8 mouse cellular contexts compared by ENCODE assay signal in genomic region chr10:93611419-93612007, GRCm38 (mm10). TPM values are rescaled to one million over a fixed set of nuclear protein-coding genes. Genes with fewer than 3 reads are reported as not detected.
DNase-seq lines count a peak whose midpoint lies in the region; ATAC-seq and TF ChIP-seq lines count a peak whose summit lies in the region.
"Had no signal": no experiment of that assay in that cellular context is flagged by ENCODE, and none has a peak within 500 bp of the region (broad histone marks: within the 10 kb centered on the region; RNA-seq: fewer than 3 reads in every experiment).

No protein-coding gene starts in this region.

- peak; percentile 35 for DNase-seq in right cerebral cortex, adult 18-20 months
- no peak for DNase-seq in right cerebral cortex, postnatal 36 days (ENCODE audit: low spot score in 2 of 2)
- DNase-seq in embryonic facial prominence, embryonic 11.5 days (ENCODE audit: low spot score) = peak; percentile 81
- DNase-seq in hindbrain, postnatal 0 days (ENCODE audit: low spot score) = peak; percentile 86
- DNase-seq in lung, adult 2 months = peak; percentile 18
- peak; percentile 13 for DNase-seq in right cerebral cortex, postnatal 25 days
- DNase-seq: liver, embryonic 13.5 days had no signal

- TF ChIP-seq POLR2A in bone marrow macrophage, adult 2 months (IDR thresholded peaks at IDR 0.05; ENCODE audit: borderline replicate concordance, low read depth, low read length) = no peak
- no peak for TF ChIP-seq POLR2A in lung, adult 2 months (IDR thresholded peaks at IDR 0.05; ENCODE audit: borderline replicate concordance, extremely low read depth, low read depth, low read length)

- no peaks in the 10 kb centered on the region for H3K36me3 ChIP-seq in embryonic facial prominence, embryonic 11.5 days (replicated peaks; ENCODE audit: control insufficient read depth, insufficient read depth, low read depth, low read length)
- H3K36me3 ChIP-seq in hindbrain, postnatal 0 days (ENCODE audit: insufficient read depth, low read length) = no peaks in the 10 kb centered on the region
- H3K36me3 ChIP-seq: liver, embryonic 13.5 days had no signal

- no peak overlapping the region for H3K4me2 ChIP-seq in embryonic facial prominence, embryonic 11.5 days (ENCODE audit: low read depth, low read length)
- H3K4me2 ChIP-seq in hindbrain, postnatal 0 days (ENCODE audit: low read depth, low read length) = peak overlapping the region; percentile 43
- H3K4me2 ChIP-seq: liver, embryonic 13.5 days had no signal

- 45% methylated on average over 18 of the region's 18 CpGs for WGBS in embryonic facial prominence, embryonic 11.5 days
- WGBS in hindbrain, postnatal 0 days = 40% methylated on average over 18 of the region's 18 CpGs
- 42% methylated on average over 18 of the region's 18 CpGs for WGBS in lung, adult 2 months

- H3K9ac ChIP-seq in embryonic facial prominence, embryonic 11.5 days (replicated peaks; ENCODE audit: low read length) = no peak overlapping the region
- H3K9ac ChIP-seq in hindbrain, postnatal 0 days (replicated peaks; ENCODE audit: low read length) = no peak overlapping the region
- H3K9ac ChIP-seq: liver, embryonic 13.5 days had no signal

- no peak overlapping the region for H3K4me3 ChIP-seq in bone marrow macrophage, adult 2 months (ENCODE audit: insufficient read depth, low read length)
- H3K4me3 ChIP-seq in embryonic facial prominence, embryonic 11.5 days (ENCODE audit: low read depth, low read length) = no peak overlapping the region
- H3K4me3 ChIP-seq in hindbrain, postnatal 0 days (ENCODE audit: low read length) = peak overlapping the region; percentile 18; the same call in 1 of the 2 replicates
- H3K4me3 ChIP-seq in lung, adult 2 months (replicated peaks; ENCODE audit: extremely low read depth, low read depth, low read length) = no peak overlapping the region
- H3K4me3 ChIP-seq: liver, embryonic 13.5 days had no signal

- peak; percentile 12; the same call in 1 of the 2 replicates for TF ChIP-seq CTCF in bone marrow macrophage, adult 2 months (IDR thresholded peaks at IDR 0.05; ENCODE audit: low read depth, low read length)
- TF ChIP-seq CTCF in hindbrain, postnatal 0 days (IDR thresholded peaks at IDR 0.05; ENCODE audit: low read depth) = peak; percentile 92
- TF ChIP-seq CTCF in lung, adult 2 months (IDR thresholded peaks at IDR 0.05; ENCODE audit: insufficient read depth, low read length) = peak; percentile 76

- H3K4me1 ChIP-seq in bone marrow macrophage, adult 2 months (ENCODE audit: control insufficient read depth, insufficient read depth, low read length) = no peaks in the 10 kb centered on the region
- no peaks in the 10 kb centered on the region for H3K4me1 ChIP-seq in embryonic facial prominence, embryonic 11.5 days (ENCODE audit: control insufficient read depth, insufficient read depth, low read length)
- no peaks in the 10 kb centered on the region for H3K4me1 ChIP-seq in hindbrain, postnatal 0 days (ENCODE audit: insufficient read depth, low read length)
- no peaks in the 10 kb centered on the region for H3K4me1 ChIP-seq in lung, adult 2 months (ENCODE audit: control insufficient read depth, insufficient read depth, low read length)

- no peaks in the 10 kb centered on the region for H3K27me3 ChIP-seq in embryonic facial prominence, embryonic 11.5 days (ENCODE audit: control insufficient read depth, insufficient read depth, low read length)
- H3K27me3 ChIP-seq in hindbrain, postnatal 0 days (ENCODE audit: insufficient read depth, low read length) = no peaks in the 10 kb centered on the region
- H3K27me3 ChIP-seq: liver, embryonic 13.5 days had no signal

- no peaks in the 10 kb centered on the region for H3K9me3 ChIP-seq in embryonic facial prominence, embryonic 11.5 days (replicated peaks; ENCODE audit: control insufficient read depth, low read length)
- H3K9me3 ChIP-seq in hindbrain, postnatal 0 days (ENCODE audit: low read length) = 0 out of 2 replicates have a peak, but pooled peaks cover 2% of the 10 kb centered on the region
- H3K9me3 ChIP-seq: liver, embryonic 13.5 days had no signal

- no peak overlapping the region for H3K27ac ChIP-seq in bone marrow macrophage, adult 2 months (ENCODE audit: insufficient read depth, low read depth, low read length)
- H3K27ac ChIP-seq in embryonic facial prominence, embryonic 11.5 days (replicated peaks; ENCODE audit: low read depth, low read length) = no peak overlapping the region
- H3K27ac ChIP-seq in hindbrain, postnatal 0 days = no peak overlapping the region
- H3K27ac ChIP-seq: liver, embryonic 13.5 days had no signal

- no peak for ATAC-seq in embryonic facial prominence, embryonic 11.5 days (replicated peaks; ENCODE audit: insufficient number of reproducible peaks, low FRiP score, low TSS enrichment, low read depth)
- ATAC-seq in hindbrain, postnatal 0 days = peak; percentile 72

RNA-seq across cellular contexts. Expression of gene Snrpf, which starts 22.0 kb away (rescaled TPM):
- polyA plus RNA-seq in bone marrow macrophage, adult 2 months (2012; ENCODE audit: insufficient read depth, insufficient read length, missing spikeins) = 14.2 and 21.9 TPM in 2 replicates
- 137 and 140 TPM in 2 replicates for polyA plus RNA-seq in embryonic facial prominence, embryonic 11.5 days (2014; fragmentation: Nextera tagmentation; extraction: Ambion mirVana)
- 20.1 and 26.2 TPM in 2 replicates for total RNA-seq in hindbrain, postnatal 0 days (2014; rRNA removed)
- polyA plus RNA-seq in hindbrain, postnatal 0 days (2015; fragmentation: Nextera tagmentation; extraction: Ambion mirVana) = 65.2 and 65.8 TPM in 2 replicates
- polyA plus RNA-seq in lung, adult 2 months (2012; rRNA removed) = 26.2 and 43.0 TPM in 2 replicates

RNA-seq across cellular contexts. Expression of gene Ntn4, which starts 29.0 kb away (rescaled TPM):
- 0.20 TPM in 1 of 2 replicates, not detected in the other for polyA plus RNA-seq in bone marrow macrophage, adult 2 months (2012; ENCODE audit: insufficient read depth, insufficient read length, missing spikeins)
- polyA plus RNA-seq in embryonic facial prominence, embryonic 11.5 days (2014; fragmentation: Nextera tagmentation; extraction: Ambion mirVana) = 0.17 and 0.50 TPM in 2 replicates
- 13.1 and 26.4 TPM in 2 replicates for total RNA-seq in hindbrain, postnatal 0 days (2014; rRNA removed)
- 0.99 and 1.2 TPM in 2 replicates for polyA plus RNA-seq in hindbrain, postnatal 0 days (2015; fragmentation: Nextera tagmentation; extraction: Ambion mirVana)
- polyA plus RNA-seq in lung, adult 2 months (2012; rRNA removed) = 46.6 and 54.4 TPM in 2 replicates

Comparison
In these comparisons a context has a peak if more than half of its experiments do, and no peak if none do; other contexts are left out.
1. DNase-seq: peak in right cerebral cortex, adult 18-20 months (single experiment), embryonic facial prominence, embryonic 11.5 days (single experiment), hindbrain, postnatal 0 days (single experiment), lung, adult 2 months (single experiment) and right cerebral cortex, postnatal 25 days (single experiment); none in right cerebral cortex, postnatal 36 days (0 of 2).
2. CTCF ChIP-seq: peak in every context shown above with its lines; median percentile 92 in hindbrain, postnatal 0 days; 76 in lung, adult 2 months; 12 in bone marrow macrophage, adult 2 months.
3. RNA of gene Ntn4, which starts 29.0 kb away (polyA plus RNA-seq): 46.6 to 54.4 TPM in lung, adult 2 months; 0.99 to 1.2 TPM in hindbrain, postnatal 0 days, 0.17 to 0.50 TPM in embryonic facial prominence, embryonic 11.5 days and 0.20 TPM in bone marrow macrophage, adult 2 months; every median in the first group is over 10 times any median in the second.